Mouse (Mus musculus): ENCODE data around the gene Stt3a. TPM values are rescaled to one million over a fixed set of nuclear protein-coding genes. Genes with fewer than 3 reads are reported as not detected.

Stt3a gene
- polyA plus RNA-seq, 1 experiment, result 204 TPM

DNA sequence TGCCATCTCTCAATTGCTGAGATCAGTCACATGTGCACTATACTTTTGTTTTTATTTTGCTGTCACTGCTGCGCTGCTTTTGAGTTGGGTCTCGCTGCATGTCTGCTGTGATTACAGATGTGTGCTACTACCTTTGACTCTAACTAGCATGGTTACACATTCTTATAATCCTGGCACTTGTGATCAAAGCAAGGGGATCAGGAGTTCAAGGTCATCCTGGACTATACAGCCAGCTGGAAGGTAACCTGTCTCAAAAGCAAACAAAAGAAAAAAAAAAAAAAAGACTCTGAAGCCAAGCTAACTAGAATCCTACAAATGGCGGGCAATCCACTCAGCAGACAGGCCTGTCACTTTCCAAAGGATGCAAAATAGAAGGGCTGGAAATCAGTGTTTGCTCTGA is 24.7 kb upstream of the Stt3a start:
- no peaks in the 10 kb centered on the region for H3K27me3 ChIP-seq (ENCODE audit: control insufficient read depth, insufficient read depth, insufficient read length)
- TF ChIP-seq USF1 (IDR thresholded peaks at IDR 0.05; ENCODE audit: low read depth) (no peak), REST (IDR thresholded peaks at IDR 0.05; ENCODE audit: insufficient read depth, insufficient read length) (no peak), TCF3 (IDR thresholded peaks at IDR 0.05; ENCODE audit: insufficient read length, low read depth) (no peak), MAX (IDR thresholded peaks at IDR 0.05; ENCODE audit: low read depth) (no peak), SRF (IDR thresholded peaks at IDR 0.05; ENCODE audit: control insufficient read depth, insufficient read length, low read depth) (no peak), MYOG (IDR thresholded peaks at IDR 0.05; ENCODE audit: control insufficient read depth in 1 of 3, insufficient read depth in 1 of 3, insufficient read length in 2 of 3, low read depth in 2 of 3) (no peak), TCF12 (IDR thresholded peaks at IDR 0.05; ENCODE audit: insufficient read depth, poor library complexity, severe bottlenecking) (no peak), MYOD1 (IDR thresholded peaks at IDR 0.05; ENCODE audit: control insufficient read depth in 1 of 3, insufficient read length in 2 of 3, low read depth in 2 of 3) (no peak), CEBPB (IDR thresholded peaks at IDR 0.05; ENCODE audit: insufficient read depth, poor library complexity, severe bottlenecking) (no peak), E2F4 (IDR thresholded peaks at IDR 0.05; ENCODE audit: insufficient read depth) (no peak), POLR2A (IDR thresholded peaks at IDR 0.05; ENCODE audit: insufficient read length, low read depth) (no peak), POLR2AphosphoS2 (IDR thresholded peaks at IDR 0.05; ENCODE audit: insufficient read length, low read depth) (no peak)
- no peak overlapping the region for H3K4me3 ChIP-seq
- peaks cover 33% of the 10 kb centered on the region for H3K79me2 ChIP-seq (ENCODE audit: control insufficient read depth, insufficient read depth)
- no peak overlapping the region for H3K4me2 ChIP-seq (ENCODE audit: low read depth)
- peaks cover 24% of the 10 kb centered on the region for H3K36me3 ChIP-seq (ENCODE audit: control insufficient read depth, insufficient read depth)
- H3ac ChIP-seq (ENCODE audit: control insufficient read depth, insufficient read length), result no peak overlapping the region

DNA sequence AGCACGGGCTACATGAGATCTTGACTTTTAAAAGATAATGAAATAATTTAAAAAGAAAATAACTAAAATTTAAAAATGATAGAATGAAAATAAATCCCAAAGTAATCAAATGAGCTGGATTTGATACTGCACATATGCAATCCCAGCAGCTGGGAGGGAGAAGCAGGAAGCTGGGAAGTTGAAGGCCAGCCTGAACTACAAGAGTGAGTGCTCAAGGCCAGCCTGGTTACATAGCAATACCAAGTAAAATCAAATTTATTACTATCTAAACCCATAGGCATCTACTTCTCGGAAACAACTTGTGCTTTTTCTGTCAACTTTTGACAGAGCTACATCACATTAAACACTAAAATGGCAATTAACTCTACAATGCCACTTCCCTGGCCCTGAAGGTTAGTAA is 16.4 kb upstream of the Stt3a start:
- TF ChIP-seq E2F4 (IDR thresholded peaks at IDR 0.05; ENCODE audit: insufficient read depth), result no peak
- TF ChIP-seq MAX (IDR thresholded peaks at IDR 0.05; ENCODE audit: low read depth), result no peak
- TF ChIP-seq TCF3 (IDR thresholded peaks at IDR 0.05; ENCODE audit: insufficient read length, low read depth), result no peak
- TF ChIP-seq CEBPB (IDR thresholded peaks at IDR 0.05; ENCODE audit: insufficient read depth, poor library complexity, severe bottlenecking), result no peak
- TF ChIP-seq TCF12 (IDR thresholded peaks at IDR 0.05; ENCODE audit: insufficient read depth, poor library complexity, severe bottlenecking), result no peak
- no peak for TF ChIP-seq SRF (IDR thresholded peaks at IDR 0.05; ENCODE audit: control insufficient read depth, insufficient read length, low read depth)
- TF ChIP-seq MYOD1 (IDR thresholded peaks at IDR 0.05; ENCODE audit: control insufficient read depth in 1 of 3, insufficient read length in 2 of 3, low read depth in 2 of 3), result no peak
- H3K4me2 ChIP-seq (ENCODE audit: low read depth), result no peak overlapping the region

DNA sequence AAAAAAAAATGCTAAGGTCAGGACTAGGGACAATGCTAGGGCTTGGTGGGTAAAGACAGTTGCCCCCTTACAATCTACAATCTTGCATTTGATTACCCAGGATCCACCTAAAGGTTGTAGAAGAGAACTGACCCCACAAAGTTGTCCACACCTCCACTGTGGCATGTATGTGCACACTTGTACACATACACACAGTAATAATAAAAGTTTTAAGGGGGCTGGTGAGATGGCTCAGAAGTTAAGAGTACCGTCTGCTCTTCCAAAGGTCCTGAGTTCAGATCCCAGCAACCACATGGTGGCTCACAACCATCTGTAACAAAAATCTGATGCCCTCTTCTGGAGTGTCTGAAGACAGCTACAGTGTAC is 1.6 kb upstream of the Stt3a start:
- H3K36me3 ChIP-seq (ENCODE audit: control insufficient read depth, insufficient read depth), result peaks cover 12% of the 10 kb centered on the region
- no peaks in the 10 kb centered on the region for H3K27me3 ChIP-seq (ENCODE audit: control insufficient read depth, insufficient read depth, insufficient read length)
- H3ac ChIP-seq (ENCODE audit: control insufficient read depth, insufficient read length), result no peak overlapping the region
- H3K4me2 ChIP-seq (ENCODE audit: low read depth), result peak overlapping the region; percentile 84
- H3K4me3 ChIP-seq, result peak overlapping the region; percentile 92
- TF ChIP-seq USF1 (IDR thresholded peaks at IDR 0.05; ENCODE audit: low read depth), result no peak
- no peak for TF ChIP-seq E2F4 (IDR thresholded peaks at IDR 0.05; ENCODE audit: insufficient read depth)
- no peak for TF ChIP-seq POLR2AphosphoS2 (IDR thresholded peaks at IDR 0.05; ENCODE audit: insufficient read length, low read depth)
- no peak for TF ChIP-seq SRF (IDR thresholded peaks at IDR 0.05; ENCODE audit: control insufficient read depth, insufficient read length, low read depth)
- no peak for TF ChIP-seq MAX (IDR thresholded peaks at IDR 0.05; ENCODE audit: low read depth)
- TF ChIP-seq CEBPB (IDR thresholded peaks at IDR 0.05; ENCODE audit: insufficient read depth, poor library complexity, severe bottlenecking), result no peak
- TF ChIP-seq TCF3 (IDR thresholded peaks at IDR 0.05; ENCODE audit: insufficient read length, low read depth), result no peak
- H3K79me2 ChIP-seq (ENCODE audit: control insufficient read depth, insufficient read depth), result peaks cover 30% of the 10 kb centered on the region

More for the DNA sequence above, 16.4 kb upstream of the Stt3a start:
- no peak overlapping the region for H3ac ChIP-seq (ENCODE audit: control insufficient read depth, insufficient read length)
- H3K79me2 ChIP-seq (ENCODE audit: control insufficient read depth, insufficient read depth), result no peaks in the 10 kb centered on the region
- H3K27me3 ChIP-seq (ENCODE audit: control insufficient read depth, insufficient read depth, insufficient read length), result no peaks in the 10 kb centered on the region
- peaks cover 30% of the 10 kb centered on the region for H3K36me3 ChIP-seq (ENCODE audit: control insufficient read depth, insufficient read depth)
- H3K4me3 ChIP-seq, result no peak overlapping the region

DNA sequence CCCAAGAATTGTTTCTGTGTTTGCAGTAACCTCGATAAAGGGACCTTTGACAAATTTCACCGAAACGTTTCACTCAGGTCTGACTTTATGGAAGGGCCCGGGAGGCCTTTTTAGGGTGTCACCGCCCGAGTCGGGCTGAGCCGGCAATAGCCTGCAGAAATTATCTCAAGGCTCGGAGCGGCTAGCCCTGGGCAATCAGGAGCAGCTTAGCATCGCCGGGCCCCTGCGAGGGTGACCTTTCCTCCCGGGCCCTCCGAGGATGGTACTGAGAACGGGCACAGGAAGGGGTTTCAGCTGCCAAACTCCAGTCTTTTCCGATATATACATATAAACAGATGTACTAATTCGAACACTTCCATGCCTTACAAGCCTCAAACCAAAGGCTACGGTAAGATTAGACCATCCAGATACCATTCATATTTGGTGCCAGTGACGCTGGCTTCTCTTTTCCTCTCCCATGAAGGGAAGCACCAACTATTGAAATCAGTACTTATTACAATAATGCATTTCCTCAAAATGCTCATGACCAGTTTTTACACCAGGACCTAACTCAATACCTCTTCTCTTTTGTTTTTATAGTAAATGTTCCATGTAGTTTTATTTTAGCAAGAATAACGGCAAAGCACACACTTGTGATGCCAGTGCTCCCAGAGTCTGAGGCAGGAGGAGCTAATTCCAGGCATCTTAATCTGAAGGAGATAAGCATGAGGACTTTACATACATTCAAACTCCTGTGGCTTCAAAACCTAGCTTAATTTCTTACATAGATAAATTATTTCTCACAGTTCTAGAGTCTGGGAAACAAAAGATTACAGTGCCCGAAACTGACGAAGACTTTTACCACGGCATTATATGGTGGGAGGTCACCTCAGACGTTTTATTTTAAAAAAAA is 923 bp upstream of the Stt3a start:
- no peak overlapping the region for H3ac ChIP-seq (ENCODE audit: control insufficient read depth, insufficient read length)
- peaks cover 18% of the 10 kb centered on the region for H3K36me3 ChIP-seq (ENCODE audit: control insufficient read depth, insufficient read depth)
- peak overlapping the region; percentile 92 for H3K4me3 ChIP-seq
- H3K27me3 ChIP-seq (ENCODE audit: control insufficient read depth, insufficient read depth, insufficient read length), result no peaks in the 10 kb centered on the region
- TF ChIP-seq E2F4 (IDR thresholded peaks at IDR 0.05; ENCODE audit: insufficient read depth) (no peak), POLR2AphosphoS2 (IDR thresholded peaks at IDR 0.05; ENCODE audit: insufficient read length, low read depth) (peak; percentile 29), TCF12 (IDR thresholded peaks at IDR 0.05; ENCODE audit: insufficient read depth, poor library complexity, severe bottlenecking) (no peak), POLR2A (IDR thresholded peaks at IDR 0.05; ENCODE audit: insufficient read length, low read depth) (no peak), CEBPB (IDR thresholded peaks at IDR 0.05; ENCODE audit: insufficient read depth, poor library complexity, severe bottlenecking) (no peak)
- peak overlapping the region; percentile 84 for H3K4me2 ChIP-seq (ENCODE audit: low read depth)
- peaks cover 33% of the 10 kb centered on the region for H3K79me2 ChIP-seq (ENCODE audit: control insufficient read depth, insufficient read depth)

DNA sequence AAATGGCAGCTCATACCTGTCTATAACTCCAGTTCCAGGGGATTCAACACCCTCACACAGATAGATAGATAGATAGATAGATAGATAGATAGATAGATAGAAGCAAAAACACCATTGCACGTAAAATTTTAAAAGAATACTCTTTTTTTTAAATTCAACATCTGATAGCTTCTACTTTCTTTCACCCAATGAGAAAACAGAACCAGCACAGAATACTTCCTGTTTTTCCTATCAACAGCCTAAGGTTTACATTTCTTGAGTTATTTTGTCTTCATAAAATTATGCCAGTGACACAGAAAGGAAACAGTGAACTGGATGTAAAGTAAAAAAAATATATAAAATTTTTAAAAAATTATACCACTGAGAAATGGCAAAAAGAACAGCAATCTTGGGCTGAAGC is 3.1 kb downstream of the Stt3a start:
- peaks cover 38% of the 10 kb centered on the region for H3K79me2 ChIP-seq (ENCODE audit: control insufficient read depth, insufficient read depth)
- no peak overlapping the region for H3K4me3 ChIP-seq
- no peak overlapping the region for H3K4me2 ChIP-seq (ENCODE audit: low read depth)
- H3K36me3 ChIP-seq (ENCODE audit: control insufficient read depth, insufficient read depth), result peaks cover 37% of the 10 kb centered on the region
- no peak overlapping the region for H3ac ChIP-seq (ENCODE audit: control insufficient read depth, insufficient read length)
- no peaks in the 10 kb centered on the region for H3K27me3 ChIP-seq (ENCODE audit: control insufficient read depth, insufficient read depth, insufficient read length)
- TF ChIP-seq MYOG (IDR thresholded peaks at IDR 0.05; ENCODE audit: control insufficient read depth in 1 of 3, insufficient read depth in 1 of 3, insufficient read length in 2 of 3, low read depth in 2 of 3) (no peak), SRF (IDR thresholded peaks at IDR 0.05; ENCODE audit: control insufficient read depth, insufficient read length, low read depth) (no peak), TCF12 (IDR thresholded peaks at IDR 0.05; ENCODE audit: insufficient read depth, poor library complexity, severe bottlenecking) (no peak), MAX (IDR thresholded peaks at IDR 0.05; ENCODE audit: low read depth) (no peak), POLR2AphosphoS2 (IDR thresholded peaks at IDR 0.05; ENCODE audit: insufficient read length, low read depth) (no peak), POLR2A (IDR thresholded peaks at IDR 0.05; ENCODE audit: insufficient read length, low read depth) (no peak), MYOD1 (IDR thresholded peaks at IDR 0.05; ENCODE audit: control insufficient read depth in 1 of 3, insufficient read length in 2 of 3, low read depth in 2 of 3) (no peak), CEBPB (IDR thresholded peaks at IDR 0.05; ENCODE audit: insufficient read depth, poor library complexity, severe bottlenecking) (no peak), REST (IDR thresholded peaks at IDR 0.05; ENCODE audit: insufficient read depth, insufficient read length) (no peak), TCF3 (IDR thresholded peaks at IDR 0.05; ENCODE audit: insufficient read length, low read depth) (no peak), E2F4 (IDR thresholded peaks at IDR 0.05; ENCODE audit: insufficient read depth) (no peak), USF1 (IDR thresholded peaks at IDR 0.05; ENCODE audit: low read depth) (no peak)
